Mouse (Mus musculus) stomach, postnatal 0 days (tissue): Measurements from ENCODE around the gene Myo3b.

Experiments used
- CTCF ChIP-seq: IDR thresholded peaks from 2 replicates; pipeline ENCODE4 v1.5.1; 2016; ENCODE audit warnings: antibody characterized with exemption, low read depth, mild to moderate bottlenecking, moderate library complexity
- EP300 ChIP-seq: optimal IDR thresholded peaks from 2 replicates; pipeline ENCODE3; 2016; ENCODE audit warnings: antibody characterized with exemption

DNA sequence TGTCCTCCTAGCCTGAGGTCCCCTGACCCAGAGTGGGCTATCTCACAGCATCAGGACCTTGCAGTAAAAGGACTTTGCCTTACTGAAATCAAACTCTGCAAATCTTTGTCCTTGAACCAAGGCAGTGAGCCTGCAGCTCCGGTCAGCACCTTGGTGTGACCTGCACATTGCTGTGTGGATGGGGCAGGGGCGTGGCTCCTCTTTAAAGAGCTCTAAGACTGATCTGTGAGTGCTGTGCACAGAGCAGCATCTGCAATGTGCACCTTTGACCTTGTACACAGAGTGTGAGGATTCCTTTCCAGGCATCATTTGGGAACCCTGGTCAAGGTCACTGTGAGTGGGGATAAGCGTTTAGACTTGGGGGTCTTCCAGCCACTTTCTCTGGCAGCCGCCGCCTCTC is 55.5 kb downstream of the Myo3b start:
- TF ChIP-seq CTCF (no peak), EP300 (no peak)
